Mouse (Mus musculus): Measurements from ENCODE around the gene Cygb. TPM values are rescaled to one million over a fixed set of nuclear protein-coding genes. Genes with fewer than 3 reads are reported as not detected.
"Not testable (repeated sequence)": the region's sequence is repeated elsewhere in the genome, so short reads cannot be mapped to it uniquely, and the experiment has no call there.

The Cygb gene
- polyA plus RNA-seq, 1 experiment from 2014 or later: 2.6 TPM

- no peak overlapping the region for H3K27ac ChIP-seq (replicated peaks)
- 67% methylated on average over 8 of the region's 8 CpGs for WGBS
- no peak for ATAC-seq (ENCODE audit: extremely low read depth, insufficient number of reproducible peaks, low FRiP score, low TSS enrichment)
- peak overlapping the region; percentile 77 for H3K4me2 ChIP-seq
- no peak overlapping the region for H3K4me3 ChIP-seq
- H3K9ac ChIP-seq: no peak overlapping the region
- H3K9me3 ChIP-seq: no peaks in the 10 kb centered on the region
- peaks cover 92% of the 10 kb centered on the region for H3K4me1 ChIP-seq
- H3K27me3 ChIP-seq (replicated peaks): no peaks in the 10 kb centered on the region
- no peaks in the 10 kb centered on the region for H3K36me3 ChIP-seq
Measured at GRCm38 (mm10) chr11:116619561-116619960, 34.6 kb downstream of the Cygb start.

DNA sequence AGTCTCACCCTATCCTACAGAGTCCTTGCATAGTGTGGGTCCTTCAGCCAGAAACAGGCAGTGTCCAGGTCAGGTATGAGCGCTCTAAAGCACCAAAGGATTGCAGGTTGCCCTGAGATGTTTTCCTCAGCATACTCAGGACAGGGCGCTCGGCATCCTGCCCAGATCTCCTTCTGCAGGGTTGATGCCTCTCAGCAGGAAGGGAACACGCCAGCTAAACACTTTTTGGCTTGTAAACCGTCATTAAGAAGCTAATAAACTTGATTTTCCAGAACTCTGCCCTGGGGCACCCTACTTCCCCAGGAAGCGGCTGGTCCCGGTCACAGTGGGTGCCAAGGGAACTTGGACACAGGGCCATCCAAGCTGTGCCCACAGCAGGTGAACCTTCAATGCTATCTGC lies 35.0 kb downstream of the Cygb start:
- Histone ChIP-seq H3K9ac (no peak overlapping the region), H3K4me1 (peaks cover 92% of the 10 kb centered on the region), H3K27ac (replicated peaks) (no peak overlapping the region), H3K36me3 (no peaks in the 10 kb centered on the region), H3K4me3 (no peak overlapping the region), H3K9me3 (no peaks in the 10 kb centered on the region), H3K27me3 (replicated peaks) (no peaks in the 10 kb centered on the region), H3K4me2 (no peak overlapping the region)
- 90% methylated on average over 7 of the region's 7 CpGs for WGBS
- no peak for ATAC-seq (ENCODE audit: extremely low read depth, insufficient number of reproducible peaks, low FRiP score, low TSS enrichment)

- no peaks in the 10 kb centered on the region for H3K36me3 ChIP-seq
- no peak overlapping the region for H3K9ac ChIP-seq
- peaks cover 94% of the 10 kb centered on the region for H3K4me1 ChIP-seq
- no peaks in the 10 kb centered on the region for H3K27me3 ChIP-seq (replicated peaks)
- 90% methylated on average over 7 of the region's 7 CpGs for WGBS
- H3K4me2 ChIP-seq: no peak overlapping the region
- no peaks in the 10 kb centered on the region for H3K9me3 ChIP-seq
- no peak overlapping the region for H3K27ac ChIP-seq (replicated peaks)
- H3K4me3 ChIP-seq: no peak overlapping the region
- no peak for ATAC-seq (ENCODE audit: extremely low read depth, insufficient number of reproducible peaks, low FRiP score, low TSS enrichment)
Measured at GRCm38 (mm10) chr11:116618666-116619065, 35.4 kb downstream of the Cygb start.

GRCm38 (mm10) chr11:116617641-116618040 lies 36.5 kb downstream of the Cygb start:
- Histone ChIP-seq H3K36me3 (0 out of 2 replicates have a peak, but pooled peaks cover 4% of the 10 kb centered on the region), H3K4me3 (no peak overlapping the region), H3K27ac (replicated peaks) (no peak overlapping the region), H3K9me3 (no peaks in the 10 kb centered on the region), H3K4me2 (no peak overlapping the region), H3K4me1 (peaks cover 88% of the 10 kb centered on the region), H3K27me3 (replicated peaks) (no peaks in the 10 kb centered on the region), H3K9ac (no peak overlapping the region)
- ATAC-seq (ENCODE audit: extremely low read depth, insufficient number of reproducible peaks, low FRiP score, low TSS enrichment): no peak
- WGBS: 82% methylated on average over 7 of the region's 7 CpGs

DNA sequence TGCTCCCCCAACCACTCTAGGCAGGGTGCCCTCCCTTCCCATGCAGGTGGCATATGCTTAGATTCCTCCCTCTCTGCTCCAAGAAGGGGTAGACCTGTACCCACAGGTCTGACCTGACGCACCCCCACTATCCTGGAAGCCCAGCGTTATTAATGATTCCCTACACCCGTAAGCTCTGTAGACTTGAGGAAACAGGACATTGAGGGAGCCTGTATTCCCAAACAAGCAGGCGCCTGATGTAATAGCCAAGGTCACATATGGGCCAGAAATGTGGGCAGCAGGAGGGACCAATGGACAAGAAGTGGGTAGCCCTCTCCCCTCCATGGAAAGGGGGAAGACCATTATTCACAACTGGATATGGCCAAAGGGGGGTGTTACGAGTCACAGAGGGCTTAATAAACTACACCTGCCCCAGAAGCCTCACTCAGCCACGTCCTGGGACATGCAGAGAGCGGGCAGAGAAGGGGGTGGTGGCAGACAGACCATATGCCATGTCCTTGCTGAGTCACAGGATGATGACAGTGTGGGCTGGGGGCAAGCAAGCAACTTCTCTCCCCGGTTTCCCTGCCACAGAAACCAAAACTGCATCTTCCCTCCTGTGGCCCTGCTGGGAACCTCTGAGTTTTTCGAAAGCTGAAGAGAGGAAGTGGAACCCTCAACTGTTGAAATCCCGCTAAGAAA lies 37.5 kb downstream of the Cygb start:
- Histone ChIP-seq H3K4me3 (no peak overlapping the region; the same call in 1 of the 2 replicates), H3K4me2 (peak overlapping the region; percentile 56), H3K27ac (replicated peaks) (peak overlapping the region; percentile 63), H3K9me3 (no peaks in the 10 kb centered on the region), H3K9ac (peak overlapping the region; percentile 52; the same call in 1 of the 2 replicates), H3K4me1 (peaks cover 78% of the 10 kb centered on the region), H3K36me3 (0 out of 2 replicates have a peak, but pooled peaks cover 4% of the 10 kb centered on the region), H3K27me3 (replicated peaks) (no peaks in the 10 kb centered on the region)
- WGBS: 73% methylated on average over 10 of the region's 10 CpGs
- ATAC-seq (ENCODE audit: extremely low read depth, insufficient number of reproducible peaks, low FRiP score, low TSS enrichment): no peak

DNA sequence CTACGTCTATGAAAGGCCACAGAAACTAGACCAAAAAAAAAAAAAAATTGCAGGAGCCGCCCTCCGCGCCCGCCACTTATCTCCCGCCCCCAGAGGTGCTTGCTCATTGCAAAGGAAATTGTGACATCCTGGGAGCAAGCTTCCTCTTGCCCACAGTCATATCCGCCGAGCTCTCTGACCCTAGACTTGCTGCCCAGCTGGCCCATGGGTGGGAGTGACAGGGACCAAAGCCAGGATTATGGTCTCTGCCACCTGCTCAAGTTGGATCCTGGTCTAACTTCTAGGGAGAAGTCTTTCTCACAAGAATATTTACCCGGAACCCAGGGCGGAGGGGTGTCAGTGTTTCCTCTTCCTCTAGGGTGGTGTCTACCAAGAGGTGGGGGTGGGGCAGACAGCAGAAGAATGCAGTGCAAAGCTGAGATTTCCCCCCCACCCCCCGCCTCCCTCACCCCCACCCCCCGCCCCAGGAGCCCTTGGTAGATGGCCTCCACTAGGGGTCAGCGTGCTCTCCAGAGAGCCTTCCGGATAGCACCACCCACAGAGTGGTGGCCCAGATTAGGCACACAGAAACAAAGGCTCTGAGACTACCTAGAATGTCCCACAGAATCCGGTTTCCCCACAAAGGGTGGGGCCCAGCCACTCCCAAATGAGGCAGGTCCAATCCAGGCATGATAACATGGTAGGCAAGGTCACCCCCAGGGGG lies 38.2 kb downstream of the Cygb start:
- Histone ChIP-seq H3K27me3 (replicated peaks) (no peaks in the 10 kb centered on the region), H3K4me2 (peak overlapping the region; percentile 56), H3K27ac (replicated peaks) (peak overlapping the region; percentile 63), H3K4me3 (peak overlapping the region; percentile 20; the same call in 1 of the 2 replicates), H3K9ac (peak overlapping the region; percentile 52; the same call in 1 of the 2 replicates), H3K9me3 (no peaks in the 10 kb centered on the region), H3K4me1 (peaks cover 71% of the 10 kb centered on the region), H3K36me3 (0 out of 2 replicates have a peak, but pooled peaks cover 4% of the 10 kb centered on the region)
- no peak for ATAC-seq (ENCODE audit: extremely low read depth, insufficient number of reproducible peaks, low FRiP score, low TSS enrichment)
- 30% methylated on average over 14 of the region's 15 CpGs for WGBS

DNA sequence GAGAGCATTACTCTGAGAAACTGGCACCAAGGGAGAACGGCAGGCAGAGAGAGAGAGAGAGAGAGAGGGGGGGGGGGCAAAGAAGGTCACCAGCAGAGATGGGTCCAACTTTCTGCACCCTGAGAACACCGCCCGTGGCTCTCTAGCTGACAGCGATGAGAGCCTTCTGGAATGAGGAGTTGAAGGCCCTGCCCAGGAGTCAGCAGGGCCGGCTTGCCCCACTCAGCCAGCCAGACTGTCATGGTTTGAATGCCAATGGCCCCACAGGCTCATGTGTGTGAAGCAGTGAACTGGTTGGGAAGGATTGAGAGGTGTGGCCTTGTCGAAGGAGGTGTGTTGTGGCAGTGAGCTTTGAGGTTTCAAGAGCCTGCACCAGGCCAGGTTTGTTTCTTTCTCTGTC lies 40.9 kb downstream of the Cygb start:
- Histone ChIP-seq H3K4me2 (no peak overlapping the region), H3K9me3 (no peaks in the 10 kb centered on the region), H3K27ac (replicated peaks) (no peak overlapping the region), H3K9ac (no peak overlapping the region), H3K4me1 (peaks cover 57% of the 10 kb centered on the region), H3K36me3 (peaks cover 13% of the 10 kb centered on the region), H3K4me3 (no peak overlapping the region), H3K27me3 (replicated peaks) (no peaks in the 10 kb centered on the region)
- WGBS: 85% methylated on average over 6 of the region's 6 CpGs
- ATAC-seq (ENCODE audit: extremely low read depth, insufficient number of reproducible peaks, low FRiP score, low TSS enrichment): no peak

- 93% methylated on average over 1 of the region's 1 CpGs for WGBS
Measured at GRCm38 (mm10) chr11:116612554-116612953, 41.6 kb downstream of the Cygb start.

DNA sequence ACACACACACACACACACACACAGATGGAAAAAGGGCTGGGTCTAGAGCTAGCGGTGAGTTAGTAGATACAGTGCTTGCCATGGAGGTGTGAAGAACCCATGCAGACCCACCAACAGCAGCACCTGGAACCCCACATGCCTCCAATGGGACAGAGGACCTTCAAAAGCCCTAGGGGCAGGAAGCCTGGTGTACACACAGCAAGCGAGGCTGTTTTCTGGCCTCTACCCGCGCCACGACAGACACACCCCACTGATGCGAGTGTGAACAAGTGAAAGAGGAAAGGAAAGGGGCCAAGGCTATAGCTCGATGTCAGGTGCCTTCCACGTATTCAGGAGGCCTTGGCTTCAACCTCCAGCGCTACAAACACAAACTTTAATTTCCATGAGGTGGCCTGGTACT lies 42.2 kb downstream of the Cygb start:
- H3K36me3 ChIP-seq: peaks cover 20% of the 10 kb centered on the region
- peaks cover 47% of the 10 kb centered on the region for H3K4me1 ChIP-seq
- WGBS: 93% methylated on average over 9 of the region's 9 CpGs
- no peak overlapping the region for H3K27ac ChIP-seq (replicated peaks)
- no peaks in the 10 kb centered on the region for H3K9me3 ChIP-seq
- no peaks in the 10 kb centered on the region for H3K27me3 ChIP-seq (replicated peaks)
- H3K4me3 ChIP-seq: no peak overlapping the region
- no peak overlapping the region for H3K4me2 ChIP-seq
- no peak for ATAC-seq (ENCODE audit: extremely low read depth, insufficient number of reproducible peaks, low FRiP score, low TSS enrichment)
- no peak overlapping the region for H3K9ac ChIP-seq

More at GRCm38 (mm10) chr11:116612554-116612953, 41.6 kb downstream of the Cygb start:
- peaks cover 51% of the 10 kb centered on the region for H3K4me1 ChIP-seq
- H3K4me3 ChIP-seq: no peak overlapping the region
- ATAC-seq (ENCODE audit: extremely low read depth, insufficient number of reproducible peaks, low FRiP score, low TSS enrichment): no peak
- no peaks in the 10 kb centered on the region for H3K9me3 ChIP-seq
- H3K36me3 ChIP-seq: peaks cover 16% of the 10 kb centered on the region
- H3K27me3 ChIP-seq (replicated peaks): no peaks in the 10 kb centered on the region
- H3K27ac ChIP-seq (replicated peaks): no peak overlapping the region
- no peak overlapping the region for H3K9ac ChIP-seq
- no peak overlapping the region for H3K4me2 ChIP-seq

GRCm38 (mm10) chr11:116611168-116611567 lies 42.9 kb downstream of the Cygb start:
- Histone ChIP-seq H3K36me3 (peaks cover 25% of the 10 kb centered on the region), H3K4me1 (peaks cover 40% of the 10 kb centered on the region)
- not testable (repeated sequence) for H3K4me3 ChIP-seq; H3K27me3 ChIP-seq (replicated peaks); H3K9me3 ChIP-seq; ATAC-seq (ENCODE audit: extremely low read depth, insufficient number of reproducible peaks, low FRiP score, low TSS enrichment); H3K9ac ChIP-seq; H3K4me2 ChIP-seq; H3K27ac ChIP-seq (replicated peaks)
- 91% methylated on average over 9 of the region's 9 CpGs for WGBS

GRCm38 (mm10) chr11:116609965-116610630 lies 44.0 kb downstream of the Cygb start:
- no peaks in the 10 kb centered on the region for H3K9me3 ChIP-seq
- WGBS: 79% methylated on average over 15 of the region's 15 CpGs
- ATAC-seq (ENCODE audit: extremely low read depth, insufficient number of reproducible peaks, low FRiP score, low TSS enrichment): no peak
- H3K27ac ChIP-seq (replicated peaks): no peak overlapping the region
- H3K4me1 ChIP-seq: peaks cover 29% of the 10 kb centered on the region
- no peak overlapping the region for H3K4me2 ChIP-seq
- peaks cover 36% of the 10 kb centered on the region for H3K36me3 ChIP-seq
- H3K27me3 ChIP-seq (replicated peaks): no peaks in the 10 kb centered on the region
- H3K9ac ChIP-seq: no peak overlapping the region
- no peak overlapping the region for H3K4me3 ChIP-seq
